Mouse (Mus musculus) megakaryocyte, embryonic 14.5 days (primary cell): Measurements from ENCODE around the gene Cfap44. TPM values are rescaled to one million over a fixed set of nuclear protein-coding genes. Genes with fewer than 3 reads are reported as not detected.

Source experiments
- H3K27me3 ChIP-seq: replicated peaks from 2 replicates; pipeline ENCODE3; 2012; ENCODE audit warnings: inconsistent platforms
- H3K36me3 ChIP-seq: replicated peaks from 2 replicates; pipeline ENCODE3; 2012; ENCODE audit warnings: low read length, inconsistent platforms, mixed read lengths
- H3K4me1 ChIP-seq: 2 replicates; pipeline ENCODE4 v1.6.1; 2012; ENCODE audit warnings: inconsistent platforms
- H3K4me3 ChIP-seq: replicated peaks from 2 replicates; pipeline ENCODE3; 2012; ENCODE audit warnings: moderate library complexity, mild to moderate bottlenecking, inconsistent platforms
- H3K9me3 ChIP-seq: 2 replicates; pipeline ENCODE4 v1.6.1; 2012; ENCODE audit warnings: inconsistent platforms
- FLI1 ChIP-seq: IDR thresholded peaks from 2 replicates; pipeline ENCODE4 v1.6.1; 2012; ENCODE audit warnings: low read length, inconsistent platforms, mixed read lengths
- GATA1 ChIP-seq: IDR thresholded peaks from 3 replicates; pipeline ENCODE4 v1.6.1; 2012; ENCODE audit warnings: mixed read lengths, low read length, inconsistent platforms, borderline replicate concordance
- polyA plus RNA-seq: library from polyadenylated mRNA; stranded (reverse); fragments of >175 nt; gene quantifications from 2 replicates; pipeline ENCODE4 v1.2.3, GENCODE M21; 2012; ENCODE audit warnings: low replicate concordance; ENCODE audit not compliant: insufficient read depth

Cfap44 gene
- polyA plus RNA-seq, 1 experiment = not detected

- Histone ChIP-seq H3K27me3 (peaks cover 37% of the 10 kb centered on the region), H3K9me3 (peaks cover 28% of the 10 kb centered on the region), H3K4me3 (no peak overlapping the region), H3K4me1 (peaks cover 18% of the 10 kb centered on the region), H3K36me3 (no peaks in the 10 kb centered on the region)
- TF ChIP-seq FLI1 (no peak), GATA1 (no peak)
Observed at GRCm38 (mm10) chr16:44507027-44507929, 112.7 kb downstream of the Cfap44 start.

- H3K27me3 ChIP-seq = peaks cover 33% of the 10 kb centered on the region
- peaks cover 10% of the 10 kb centered on the region for H3K4me1 ChIP-seq
- peaks cover 28% of the 10 kb centered on the region for H3K9me3 ChIP-seq
- no peaks in the 10 kb centered on the region for H3K36me3 ChIP-seq
- H3K4me3 ChIP-seq = no peak overlapping the region
- TF ChIP-seq FLI1 (no peak), GATA1 (no peak)
Observed at GRCm38 (mm10) chr16:44508025-44508424, 113.4 kb downstream of the Cfap44 start.

DNA sequence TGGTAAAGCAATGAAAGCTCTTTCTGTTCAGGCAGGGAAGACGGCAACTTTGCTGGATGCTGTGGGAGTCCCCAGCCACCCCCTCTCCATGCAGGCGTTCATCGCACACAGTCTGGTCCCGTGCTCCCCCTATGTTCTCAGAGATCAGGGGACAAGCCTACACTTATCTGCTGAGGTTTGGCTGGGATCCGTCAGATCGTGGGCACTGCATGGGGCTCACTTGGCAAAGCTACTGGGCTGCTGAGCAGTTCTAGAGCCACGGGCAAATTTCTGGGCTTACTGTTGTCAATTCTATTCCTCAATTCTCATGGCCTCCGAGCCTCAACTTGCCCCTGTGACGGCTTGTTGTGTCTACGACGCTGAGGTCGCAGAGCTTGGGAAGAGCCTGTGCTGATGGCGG lies 114.2 kb downstream of the Cfap44 start:
- H3K4me1 ChIP-seq = peaks cover 5% of the 10 kb centered on the region
- peaks cover 27% of the 10 kb centered on the region for H3K9me3 ChIP-seq
- no peak for TF ChIP-seq GATA1
- no peak for TF ChIP-seq FLI1
- no peak overlapping the region for H3K4me3 ChIP-seq
- H3K36me3 ChIP-seq = no peaks in the 10 kb centered on the region
- peaks cover 29% of the 10 kb centered on the region for H3K27me3 ChIP-seq

GRCm38 (mm10) chr16:44509458-44510344 lies 115.1 kb downstream of the Cfap44 start:
- peaks cover 5% of the 10 kb centered on the region for H3K4me1 ChIP-seq
- TF ChIP-seq FLI1 (no peak), GATA1 (no peak)
- H3K27me3 ChIP-seq = peaks cover 21% of the 10 kb centered on the region
- H3K36me3 ChIP-seq = no peaks in the 10 kb centered on the region
- no peak overlapping the region for H3K4me3 ChIP-seq
- H3K9me3 ChIP-seq = peaks cover 17% of the 10 kb centered on the region

- TF ChIP-seq GATA1 = no peak
- no peak for TF ChIP-seq FLI1
- Histone ChIP-seq H3K27me3 (peaks cover 16% of the 10 kb centered on the region), H3K9me3 (peaks cover 11% of the 10 kb centered on the region; the same call in 1 of the 2 replicates), H3K4me3 (no peak overlapping the region), H3K36me3 (no peaks in the 10 kb centered on the region), H3K4me1 (peaks cover 5% of the 10 kb centered on the region)
Observed at GRCm38 (mm10) chr16:44510521-44511213, 116.1 kb downstream of the Cfap44 start.

GRCm38 (mm10) chr16:44516498-44516897 lies 121.9 kb downstream of the Cfap44 start:
- Histone ChIP-seq H3K4me3 (no peak overlapping the region), H3K36me3 (no peaks in the 10 kb centered on the region), H3K4me1 (no peaks in the 10 kb centered on the region), H3K27me3 (peaks cover 7% of the 10 kb centered on the region), H3K9me3 (0 out of 2 replicates have a peak, but pooled peaks cover 9% of the 10 kb centered on the region)
- TF ChIP-seq GATA1 (no peak), FLI1 (no peak)

DNA sequence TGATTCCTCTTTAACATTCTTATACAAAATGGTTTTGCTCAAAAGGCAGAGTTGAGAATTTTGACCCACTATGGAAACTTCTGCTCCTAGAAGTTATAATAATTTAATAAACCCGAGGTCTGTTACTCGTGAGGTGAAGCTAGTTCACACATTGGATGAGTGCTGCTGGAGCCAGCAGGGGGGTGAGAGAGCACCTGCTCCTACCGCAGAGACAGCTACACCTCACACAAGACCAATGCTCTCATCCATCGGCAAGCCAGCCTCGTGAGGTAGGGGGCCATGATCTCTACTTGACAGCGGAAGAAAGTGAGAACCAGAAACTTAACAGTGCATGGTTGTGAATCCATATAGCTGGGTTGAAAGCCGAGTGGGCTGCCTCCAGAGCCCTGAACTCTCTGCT lies 129.0 kb downstream of the Cfap44 start:
- H3K4me3 ChIP-seq = no peak overlapping the region
- TF ChIP-seq GATA1 (no peak), FLI1 (no peak)
- no peaks in the 10 kb centered on the region for H3K4me1 ChIP-seq
- no peaks in the 10 kb centered on the region for H3K9me3 ChIP-seq
- peaks cover 8% of the 10 kb centered on the region for H3K27me3 ChIP-seq
- H3K36me3 ChIP-seq = no peaks in the 10 kb centered on the region

DNA sequence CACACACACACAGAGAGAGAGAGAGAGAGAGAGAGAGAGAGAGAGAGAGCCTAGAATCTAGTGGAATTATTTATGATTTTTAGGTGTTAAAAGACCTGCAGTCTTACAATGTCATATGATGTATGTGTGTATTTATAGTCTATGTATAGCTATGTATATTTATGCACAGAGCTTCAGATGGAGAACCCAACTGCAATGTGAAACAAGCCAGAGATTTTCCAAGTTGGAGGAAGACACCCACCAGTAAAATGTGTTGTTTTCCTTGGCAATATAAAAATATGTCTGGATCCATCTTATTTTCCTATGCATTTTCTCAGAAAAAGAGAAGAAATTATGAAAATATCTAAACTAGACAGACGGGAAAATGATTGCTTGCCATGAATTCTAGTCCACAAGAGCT lies 131.4 kb downstream of the Cfap44 start:
- Histone ChIP-seq H3K4me1 (no peaks in the 10 kb centered on the region), H3K27me3 (peaks cover 12% of the 10 kb centered on the region), H3K4me3 (no peak overlapping the region), H3K9me3 (no peaks in the 10 kb centered on the region), H3K36me3 (no peaks in the 10 kb centered on the region)
- TF ChIP-seq FLI1 (no peak), GATA1 (no peak)

DNA sequence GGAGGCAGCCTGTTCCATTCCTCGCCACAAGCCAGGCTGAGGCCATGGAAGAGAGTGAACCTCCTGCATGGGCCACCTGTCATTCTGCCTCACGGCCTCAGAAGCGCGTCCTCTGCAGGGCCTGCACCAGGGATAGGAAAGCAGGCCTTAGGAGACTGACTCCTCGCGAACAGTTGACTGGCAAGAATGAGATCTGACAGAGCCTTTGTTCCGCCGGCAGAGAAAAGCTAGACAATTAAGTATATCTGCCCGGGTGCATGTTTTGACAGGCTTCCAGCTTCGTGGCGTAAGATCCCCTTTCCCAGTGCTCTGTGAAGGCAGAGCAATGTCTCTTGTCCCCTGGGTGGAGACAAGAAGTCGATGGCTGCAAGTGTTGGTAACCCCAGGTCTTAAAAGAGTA lies 132.1 kb downstream of the Cfap44 start:
- Histone ChIP-seq H3K9me3 (no peaks in the 10 kb centered on the region), H3K27me3 (peaks cover 17% of the 10 kb centered on the region)

More for the DNA sequence above, 132.1 kb downstream of the Cfap44 start:
- Histone ChIP-seq H3K4me3 (no peak overlapping the region), H3K4me1 (no peaks in the 10 kb centered on the region), H3K36me3 (no peaks in the 10 kb centered on the region)
- no peak for TF ChIP-seq GATA1
- no peak for TF ChIP-seq FLI1
